Mouse (Mus musculus) G1E (cell line): ENCODE results near the gene Trim39.

ENCODE experiments used
- CTCF ChIP-seq: IDR thresholded peaks from 2 replicates; pipeline ENCODE4 v1.5.1; 2012; ENCODE audit warnings: low read depth, low read length, inconsistent platforms, mixed read lengths
- GATA2 ChIP-seq: IDR thresholded peaks from 2 replicates; pipeline ENCODE4 v1.6.1; 2012; ENCODE audit warnings: low read depth, low read length, inconsistent platforms, borderline replicate concordance

- TF ChIP-seq CTCF (no peak), GATA2 (no peak)
Measured at GRCm38 (mm10) chr17:36245741-36246140, 26.3 kb downstream of the Trim39 start.
